12 mouse cellular contexts compared by ENCODE assay signal in the genomic region with DNA sequence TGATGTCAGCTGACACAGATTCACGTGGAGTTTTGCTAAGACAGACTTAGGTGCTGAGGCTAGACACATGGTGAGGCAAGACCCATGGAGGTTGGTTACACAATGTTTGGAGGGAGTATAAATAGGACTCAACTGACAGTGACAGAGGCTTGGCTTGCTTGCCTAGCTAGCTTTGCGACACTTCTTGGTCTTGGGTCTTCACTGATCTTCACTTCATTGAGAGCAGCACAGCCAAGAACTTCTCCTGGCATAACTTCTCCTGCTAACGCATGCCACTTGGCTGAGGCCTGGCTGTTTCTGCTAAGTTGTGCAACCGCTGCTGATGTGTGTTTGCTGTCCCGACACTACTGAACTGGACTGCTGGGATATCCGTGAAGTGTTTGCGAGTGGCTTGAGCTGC.
DNase-seq lines count a peak whose midpoint lies in the region; ATAC-seq lines count a peak whose summit lies in the region.
"Had no signal": no experiment of that assay in that cellular context is flagged by ENCODE, and none has a peak within 500 bp of the region (broad histone marks: within the 10 kb centered on the region; RNA-seq: fewer than 3 reads in every experiment).

No protein-coding gene starts in this region.

- DNase-seq in adrenal gland, adult 8-10 months = peak; percentile 9
- no peak for DNase-seq in adrenal gland, postnatal 4 days (ENCODE audit: low spot score in 2 of 2)
- DNase-seq in midbrain, embryonic 11.5 days (ENCODE audit: low spot score, missing footprints) = peak; percentile 67
- peak; percentile 65 to 67 for DNase-seq in lung, adult 18-20 months
- peak; percentile 13 for DNase-seq in ovary, postnatal 36 days (ENCODE audit: low spot score)
- no peak for DNase-seq in left cerebral cortex, postnatal 36 days (ENCODE audit: low spot score in 2 of 2)
- DNase-seq: kidney, adult 2 months; layer of hippocampus, postnatal 36 days; liver, embryonic 13.5 days; thymus, postnatal 4 days had no signal

- ATAC-seq in midbrain, embryonic 11.5 days (ENCODE audit: low FRiP score) = no peak
- no peak for ATAC-seq in midbrain, embryonic 16.5 days
- ATAC-seq in activated CD4-positive, CD25-positive, alpha-beta regulatory T cell, adult 4 months = no peak

- no peaks in the 10 kb centered on the region for H3K4me1 ChIP-seq in midbrain, embryonic 11.5 days (ENCODE audit: control insufficient read depth, insufficient read depth, low read length)
- H3K4me1 ChIP-seq in midbrain, embryonic 16.5 days (ENCODE audit: control insufficient read depth, insufficient read depth, low read length) = no peaks in the 10 kb centered on the region
- H3K4me1 ChIP-seq: liver, embryonic 13.5 days had no signal

- no peak overlapping the region for H3K9ac ChIP-seq in midbrain, embryonic 11.5 days (ENCODE audit: low read length)
- H3K9ac ChIP-seq in midbrain, embryonic 16.5 days (ENCODE audit: low read depth, low read length) = no peak overlapping the region
- H3K9ac ChIP-seq: liver, embryonic 13.5 days had no signal

- intact Hi-C loops in left cerebral cortex, postnatal 36 days (cut with DNase I) = loop anchor here (5.0 kb wide), 1 partner anchor 91 kb away; the partner anchor contains the start of gene Abcd2

- no peak overlapping the region for H3K4me3 ChIP-seq in midbrain, embryonic 11.5 days (ENCODE audit: low read depth, low read length)
- no peak overlapping the region for H3K4me3 ChIP-seq in midbrain, embryonic 16.5 days (ENCODE audit: low read depth, low read length)
- H3K4me3 ChIP-seq: liver, embryonic 13.5 days had no signal

- 92% methylated on average over 7 of the region's 7 CpGs for WGBS in midbrain, embryonic 11.5 days
- 90% methylated on average over 7 of the region's 7 CpGs for WGBS in midbrain, embryonic 16.5 days

- H3K9me3 ChIP-seq in midbrain, embryonic 11.5 days (ENCODE audit: control insufficient read depth, low read length) = no peaks in the 10 kb centered on the region; the same call in 1 of the 2 replicates
- H3K9me3 ChIP-seq in midbrain, embryonic 16.5 days (replicated peaks; ENCODE audit: control insufficient read depth, low read length, poor library complexity, severe bottlenecking) = no peaks in the 10 kb centered on the region

- H3K27me3 ChIP-seq in midbrain, embryonic 11.5 days (ENCODE audit: control insufficient read depth, insufficient read depth, low read length) = no peaks in the 10 kb centered on the region
- H3K27me3 ChIP-seq in midbrain, embryonic 16.5 days (ENCODE audit: control insufficient read depth, insufficient read depth, low read depth, low read length) = no peaks in the 10 kb centered on the region
- H3K27me3 ChIP-seq: liver, embryonic 13.5 days had no signal

- no peaks in the 10 kb centered on the region for H3K36me3 ChIP-seq in midbrain, embryonic 11.5 days (ENCODE audit: control insufficient read depth, insufficient read depth, low read length)
- no peaks in the 10 kb centered on the region for H3K36me3 ChIP-seq in midbrain, embryonic 16.5 days (ENCODE audit: control insufficient read depth, insufficient read depth, low read length)
- H3K36me3 ChIP-seq: liver, embryonic 13.5 days had no signal

- H3K4me2 ChIP-seq in midbrain, embryonic 11.5 days = no peak overlapping the region
- H3K4me2 ChIP-seq in midbrain, embryonic 16.5 days (ENCODE audit: low read length) = no peak overlapping the region
- H3K4me2 ChIP-seq: liver, embryonic 13.5 days had no signal

- H3K27ac ChIP-seq in midbrain, embryonic 11.5 days (ENCODE audit: low read depth, low read length) = no peak overlapping the region
- no peak overlapping the region for H3K27ac ChIP-seq in midbrain, embryonic 16.5 days (ENCODE audit: low read length)
- H3K27ac ChIP-seq: liver, embryonic 13.5 days had no signal

Comparison
In these comparisons a context has a peak if more than half of its experiments do, and no peak if none do; other contexts are left out.
1. DNase-seq: peak in adrenal gland, adult 8-10 months (single experiment), midbrain, embryonic 11.5 days (single experiment), lung, adult 18-20 months (2 of 2) and ovary, postnatal 36 days (single experiment); none in adrenal gland, postnatal 4 days (0 of 2) and left cerebral cortex, postnatal 36 days (0 of 2).